Mouse (Mus musculus) liver, embryonic 11.5 days (tissue): Measurements from ENCODE around the gene Mapk3. TPM values are rescaled to one million over a fixed set of nuclear protein-coding genes. Genes with fewer than 3 reads are reported as not detected.
A peak's percentile ranks its signal among the peaks of the same experiment; 100 is the strongest.

Experiments used
- ATAC-seq: fragments of 200-750 bp; cut with Nextera tagmentation; replicated peaks from 2 replicates; pipeline ENCODE4 v1.8.0; 2017; ENCODE audit warnings: moderate number of reproducible peaks, mild to moderate bottlenecking, moderate TSS enrichment, moderate library complexity; ENCODE audit not compliant: low FRiP score
- DNase-seq: peaks from one replicate; pipeline ENCODE4 v3.0.0-alpha.2; 2017; ENCODE audit warnings: low spot score
- H3K27ac ChIP-seq: fragments of 300-500 bp; sonication (generic); 2 replicates; pipeline ENCODE4 v1.5.1; 2014; ENCODE audit warnings: mild to moderate bottlenecking, low read depth, low read length, control low read depth
- H3K27me3 ChIP-seq: fragments of 300-500 bp; sonication (generic); replicated peaks from 2 replicates; pipeline ENCODE4 v1.6.1; 2014; ENCODE audit warnings: low read length, mixed read lengths; ENCODE audit not compliant: control insufficient read depth, insufficient read depth
- H3K36me3 ChIP-seq: fragments of 300-500 bp; sonication (generic); 2 replicates; pipeline ENCODE4 v1.6.1; 2014; ENCODE audit warnings: mild to moderate bottlenecking, low read length, moderate library complexity, mixed read lengths; ENCODE audit not compliant: control insufficient read depth, insufficient read depth
- H3K4me1 ChIP-seq: fragments of 300-500 bp; sonication (generic); replicated peaks from 2 replicates; pipeline ENCODE4 v1.6.1; 2014; ENCODE audit warnings: low read length, mixed read lengths; ENCODE audit not compliant: control insufficient read depth, insufficient read depth
- H3K4me2 ChIP-seq: fragments of 300-500 bp; sonication (generic); 2 replicates; pipeline ENCODE4 v1.6.1; 2014; ENCODE audit warnings: mild to moderate bottlenecking, control low read depth, moderate library complexity
- H3K4me3 ChIP-seq: fragments of 300-500 bp; sonication (generic); 2 replicates; pipeline ENCODE4 v1.5.1; 2014; ENCODE audit warnings: low read depth, low read length, control low read depth
- H3K9ac ChIP-seq: fragments of 300-500 bp; sonication (generic); 2 replicates; pipeline ENCODE4 v1.6.1; 2014; ENCODE audit warnings: low read depth, low read length, control low read depth
- H3K9me3 ChIP-seq: fragments of 300-500 bp; sonication (generic); 2 replicates; pipeline ENCODE4 v1.6.1; 2016; ENCODE audit warnings: low read length, inconsistent platforms, mixed read lengths; ENCODE audit not compliant: control insufficient read depth
- WGBS: fragments of 180-500 bp; shearing (Covaris S2); extraction: QIAGEN DNeasy Blood & Tissue Kit; methylation state at CpG from one replicate; pipeline ENCODE4 v1.1.7; 2014; 5-methylcytosine and 5-hydroxymethylcytosine counted together
- polyA plus RNA-seq: library from polyadenylated mRNA; unstranded; fragments of >200 nt; fragmentation: Nextera tagmentation; extraction: Ambion mirVana; gene quantifications from 2 replicates; pipeline ENCODE4 v1.2.1, GENCODE M21; 2014

Gene Mapk3
- polyA plus RNA-seq, 1 experiment from 2014 or later: 39.3 TPM

DNA sequence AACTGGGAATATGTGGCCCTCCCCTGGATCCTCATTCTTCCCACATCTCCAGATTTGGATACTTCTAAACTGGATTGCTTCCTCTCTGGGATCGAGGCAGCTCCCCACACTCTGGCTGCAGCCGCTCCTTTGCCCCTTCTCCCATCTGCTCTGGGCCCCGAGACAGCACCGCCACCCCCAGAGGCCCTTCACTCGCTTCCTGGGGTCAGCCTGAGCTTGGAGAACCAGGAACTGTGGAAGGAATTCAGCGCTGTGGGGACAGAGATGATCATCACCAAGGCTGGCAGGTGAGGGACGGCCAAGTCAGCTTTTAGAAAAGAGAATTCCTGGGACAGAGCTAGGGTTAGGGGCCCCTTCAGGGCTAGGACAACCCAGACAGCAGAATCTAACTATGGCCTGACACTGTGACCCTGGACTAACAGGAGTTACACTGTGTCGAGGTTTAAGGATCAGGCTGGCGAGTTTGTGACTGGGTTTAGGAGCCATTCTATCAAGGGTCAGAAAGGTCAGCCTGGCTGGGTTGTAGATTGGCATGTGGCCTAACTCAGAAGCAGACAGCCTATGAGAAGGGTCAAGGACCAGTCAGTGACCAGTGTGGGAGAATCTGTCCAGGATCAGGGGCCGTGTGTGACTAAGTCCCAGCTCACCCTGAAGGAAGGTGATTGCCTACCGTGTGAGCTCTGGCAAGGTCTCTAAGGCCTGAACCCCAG is 22.4 kb downstream of the Mapk3 start:
- Histone ChIP-seq H3K27ac (peak overlapping the region; percentile 28), H3K36me3 (peaks cover 20% of the 10 kb centered on the region), H3K4me2 (peak overlapping the region; percentile 74), H3K27me3 (no peaks in the 10 kb centered on the region), H3K4me3 (no peak overlapping the region; the same call in 1 of the 2 replicates), H3K4me1 (peaks cover 29% of the 10 kb centered on the region), H3K9ac (0 out of 2 replicates have a peak overlapping the region, but pooled peaks have one; percentile 22), H3K9me3 (no peaks in the 10 kb centered on the region)
- WGBS: 53% methylated on average over 11 of the region's 11 CpGs
- no peak for ATAC-seq
- DNase-seq: no peak

DNA sequence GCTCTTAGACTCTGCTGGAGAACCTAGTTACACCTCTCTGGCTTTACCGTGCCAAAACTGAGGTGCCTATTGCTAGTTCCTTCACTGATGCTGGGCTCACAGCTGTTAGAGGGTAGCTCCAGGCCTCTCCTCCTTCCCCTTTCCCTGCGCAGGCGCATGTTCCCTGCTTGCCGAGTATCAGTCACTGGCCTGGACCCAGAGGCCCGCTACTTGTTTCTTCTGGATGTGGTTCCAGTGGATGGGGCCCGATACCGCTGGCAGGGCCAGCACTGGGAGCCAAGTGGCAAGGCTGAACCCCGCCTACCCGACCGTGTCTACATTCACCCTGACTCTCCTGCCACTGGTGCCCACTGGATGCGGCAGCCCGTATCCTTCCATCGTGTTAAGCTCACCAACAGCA is 23.3 kb downstream of the Mapk3 start:
- Histone ChIP-seq H3K9me3 (no peaks in the 10 kb centered on the region), H3K27ac (peak overlapping the region; percentile 28; the same call in 1 of the 2 replicates), H3K4me3 (no peak overlapping the region), H3K27me3 (no peaks in the 10 kb centered on the region), H3K36me3 (peaks cover 28% of the 10 kb centered on the region), H3K4me1 (peaks cover 21% of the 10 kb centered on the region), H3K9ac (no peak overlapping the region), H3K4me2 (no peak overlapping the region; the same call in 1 of the 2 replicates)
- ATAC-seq: no peak
- DNase-seq: no peak
- 79% methylated on average over 13 of the region's 13 CpGs for WGBS

GRCm38 (mm10) chr7:126784469-126784868 is 25.1 kb downstream of the Mapk3 start:
- ATAC-seq (no peak), DNase-seq (no peak)
- Histone ChIP-seq H3K27me3 (no peaks in the 10 kb centered on the region), H3K9me3 (no peaks in the 10 kb centered on the region), H3K4me3 (no peak overlapping the region), H3K27ac (no peak overlapping the region), H3K9ac (no peak overlapping the region), H3K4me2 (no peak overlapping the region), H3K4me1 (peaks cover 20% of the 10 kb centered on the region), H3K36me3 (peaks cover 44% of the 10 kb centered on the region)
- WGBS: 90% methylated on average over 7 of the region's 7 CpGs

- Histone ChIP-seq H3K4me2 (no peak overlapping the region), H3K27me3 (no peaks in the 10 kb centered on the region), H3K4me1 (peaks cover 17% of the 10 kb centered on the region), H3K9me3 (no peaks in the 10 kb centered on the region), H3K36me3 (peaks cover 49% of the 10 kb centered on the region), H3K9ac (no peak overlapping the region), H3K27ac (no peak overlapping the region), H3K4me3 (no peak overlapping the region)
- 74% methylated on average over 4 of the region's 4 CpGs for WGBS
- ATAC-seq (no peak), DNase-seq (no peak)
Measured at GRCm38 (mm10) chr7:126785056-126785455, 25.7 kb downstream of the Mapk3 start.

DNA sequence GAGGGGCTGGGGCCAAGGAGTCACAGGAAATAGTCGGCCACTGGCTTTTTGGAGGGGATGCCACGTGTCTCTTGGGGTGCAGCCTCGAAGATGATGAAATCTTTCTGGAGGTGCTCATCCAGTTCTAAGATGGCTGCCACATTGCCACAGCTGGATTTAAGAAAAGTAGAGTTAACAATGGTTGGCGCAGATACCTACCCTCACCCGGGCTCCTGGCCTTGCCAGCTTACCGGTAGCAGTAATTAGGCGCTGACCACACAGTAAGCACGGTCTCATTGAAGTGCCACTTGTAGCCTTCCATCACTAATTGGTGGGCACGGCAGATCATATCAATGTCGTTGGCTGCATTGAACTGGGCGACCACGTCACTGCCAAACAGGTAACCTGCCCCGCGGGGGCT is 26.7 kb downstream of the Mapk3 start:
- ATAC-seq (no peak), DNase-seq (no peak)
- Histone ChIP-seq H3K27ac (no peak overlapping the region), H3K4me3 (no peak overlapping the region), H3K36me3 (peaks cover 52% of the 10 kb centered on the region), H3K9ac (no peak overlapping the region), H3K27me3 (no peaks in the 10 kb centered on the region), H3K4me1 (peaks cover 21% of the 10 kb centered on the region), H3K4me2 (no peak overlapping the region), H3K9me3 (no peaks in the 10 kb centered on the region)
- 90% methylated on average over 14 of the region's 14 CpGs for WGBS

GRCm38 (mm10) chr7:126789141-126789540 is 29.7 kb downstream of the Mapk3 start:
- H3K27ac ChIP-seq: no peak overlapping the region
- ATAC-seq (no peak), DNase-seq (no peak)
- 85% methylated on average over 4 of the region's 4 CpGs for WGBS
- no peak overlapping the region for H3K4me3 ChIP-seq
- no peaks in the 10 kb centered on the region for H3K9me3 ChIP-seq
- H3K36me3 ChIP-seq: peaks cover 53% of the 10 kb centered on the region
- no peak overlapping the region for H3K4me2 ChIP-seq
- H3K9ac ChIP-seq: no peak overlapping the region
- no peaks in the 10 kb centered on the region for H3K27me3 ChIP-seq
- peaks cover 23% of the 10 kb centered on the region for H3K4me1 ChIP-seq

GRCm38 (mm10) chr7:126791851-126792720 is 32.7 kb downstream of the Mapk3 start, which contains the start of gene Ppp4c:
Ppp4c (minus strand) TSS chr7:126792496.
- Histone ChIP-seq H3K9ac (peak within 1 kb of the TSS; percentile 96), H3K27me3 (no peaks in the 10 kb centered on the region), H3K4me1 (peaks cover 48% of the 10 kb centered on the region), H3K4me3 (peak within 1 kb of the TSS; percentile 97), H3K27ac (peak within 1 kb of the TSS; percentile 96), H3K4me2 (peak within 1 kb of the TSS; percentile 73), H3K9me3 (no peaks in the 10 kb centered on the region), H3K36me3 (peaks cover 53% of the 10 kb centered on the region)
- DNase-seq (peak; percentile 98), ATAC-seq (peak; percentile 89)
- under 1% methylated on average over 79 of the region's 83 CpGs for WGBS

- H3K4me2 ChIP-seq: peak overlapping the region; percentile 73
- ATAC-seq (no peak), DNase-seq (no peak)
- no peaks in the 10 kb centered on the region for H3K27me3 ChIP-seq
- H3K36me3 ChIP-seq: peaks cover 52% of the 10 kb centered on the region
- H3K27ac ChIP-seq: peak overlapping the region; percentile 96
- H3K4me3 ChIP-seq: peak overlapping the region; percentile 97
- peak overlapping the region; percentile 96 for H3K9ac ChIP-seq
- no peaks in the 10 kb centered on the region for H3K9me3 ChIP-seq
- peaks cover 55% of the 10 kb centered on the region for H3K4me1 ChIP-seq
- 20% methylated on average over 11 of the region's 11 CpGs for WGBS
Measured at GRCm38 (mm10) chr7:126792721-126793443, 33.5 kb downstream of the Mapk3 start.
